Mouse (Mus musculus) midbrain, embryonic 12.5 days (tissue): ENCODE data around the gene Frmd8. TPM values are rescaled to one million over a fixed set of nuclear protein-coding genes. Genes with fewer than 3 reads are reported as not detected.

Experiments used
- ATAC-seq: fragments of 200-750 bp; cut with Nextera tagmentation; 2 replicates; pipeline ENCODE4 v1.8.0; 2017; ENCODE audit warnings: low read depth, moderate TSS enrichment, moderate library complexity; ENCODE audit not compliant: low FRiP score
- H3K27ac ChIP-seq: fragments of 300-500 bp; sonication (generic); replicated peaks from 2 replicates; pipeline ENCODE4 v1.5.1; 2016; ENCODE audit warnings: mild to moderate bottlenecking
- H3K27me3 ChIP-seq: fragments of 300-500 bp; sonication (generic); 2 replicates; pipeline ENCODE4 v1.6.1; 2016; ENCODE audit warnings: mild to moderate bottlenecking
- H3K36me3 ChIP-seq: fragments of 300-500 bp; sonication (generic); 2 replicates; pipeline ENCODE4 v1.6.1; 2016
- H3K4me1 ChIP-seq: fragments of 300-500 bp; sonication (generic); 2 replicates; pipeline ENCODE4 v1.6.1; 2016
- H3K4me2 ChIP-seq: fragments of 300-500 bp; sonication (generic); replicated peaks from 2 replicates; pipeline ENCODE4 v1.6.1; 2016; ENCODE audit warnings: mild to moderate bottlenecking, moderate library complexity
- H3K4me3 ChIP-seq: fragments of 300-500 bp; sonication (generic); 2 replicates; pipeline ENCODE4 v1.5.1; 2016; ENCODE audit warnings: mild to moderate bottlenecking
- H3K9ac ChIP-seq: fragments of 300-500 bp; sonication (generic); replicated peaks from 2 replicates; pipeline ENCODE4 v1.6.1; 2016; ENCODE audit warnings: mild to moderate bottlenecking, moderate library complexity
- H3K9me3 ChIP-seq: fragments of 300-500 bp; sonication (generic); 2 replicates; pipeline ENCODE4 v1.6.1; 2016; ENCODE audit warnings: mild to moderate bottlenecking
- WGBS: fragments of 180-500 bp; shearing (Covaris S2); methylation state at CpG from one replicate; pipeline ENCODE4 v1.1.7; 2016; 5-methylcytosine and 5-hydroxymethylcytosine counted together
- polyA plus RNA-seq: library from polyadenylated mRNA; unstranded; fragments of >200 nt; fragmentation: Nextera tagmentation; extraction: Ambion mirVana; gene quantifications from 2 replicates; pipeline ENCODE4 v1.2.1, GENCODE M21; 2016

Frmd8 gene
- polyA plus RNA-seq, 1 experiment from 2014 or later, result 22.3 TPM

DNA sequence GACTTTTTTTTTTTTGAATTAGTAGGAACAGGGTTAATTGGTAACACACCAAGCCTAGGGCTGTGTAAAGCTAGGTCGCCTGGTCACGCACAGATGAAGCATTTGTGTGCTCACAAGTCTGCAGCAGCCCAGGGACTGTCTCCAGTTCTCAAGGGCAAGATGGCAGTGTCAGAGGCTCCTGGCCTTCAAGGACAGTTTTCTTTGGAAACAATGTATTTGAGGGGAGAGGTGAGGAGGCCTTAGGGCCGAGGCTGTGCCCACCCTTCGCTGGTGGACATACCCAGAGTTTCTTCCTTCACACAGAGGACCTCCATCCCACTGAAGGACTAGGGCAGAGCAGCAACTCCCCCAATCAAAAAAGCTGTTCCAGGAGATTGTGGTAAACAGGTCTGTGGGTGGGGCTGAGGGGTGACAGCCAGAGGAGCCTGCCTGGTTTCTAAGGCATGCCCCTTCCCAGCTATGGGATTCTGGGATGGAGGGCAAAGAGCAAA is 27.7 kb downstream of the Frmd8 start:
- 44% methylated on average over 4 of the region's 4 CpGs for WGBS
- Histone ChIP-seq H3K4me3 (no peak overlapping the region), H3K4me2 (peak overlapping the region; percentile 62), H3K36me3 (peaks cover 10% of the 10 kb centered on the region), H3K27me3 (peaks cover 5% of the 10 kb centered on the region; the same call in 1 of the 2 replicates), H3K27ac (peak overlapping the region; percentile 98), H3K9ac (peak overlapping the region; percentile 53), H3K9me3 (no peaks in the 10 kb centered on the region), H3K4me1 (peaks cover 79% of the 10 kb centered on the region)
- no peak for ATAC-seq

DNA sequence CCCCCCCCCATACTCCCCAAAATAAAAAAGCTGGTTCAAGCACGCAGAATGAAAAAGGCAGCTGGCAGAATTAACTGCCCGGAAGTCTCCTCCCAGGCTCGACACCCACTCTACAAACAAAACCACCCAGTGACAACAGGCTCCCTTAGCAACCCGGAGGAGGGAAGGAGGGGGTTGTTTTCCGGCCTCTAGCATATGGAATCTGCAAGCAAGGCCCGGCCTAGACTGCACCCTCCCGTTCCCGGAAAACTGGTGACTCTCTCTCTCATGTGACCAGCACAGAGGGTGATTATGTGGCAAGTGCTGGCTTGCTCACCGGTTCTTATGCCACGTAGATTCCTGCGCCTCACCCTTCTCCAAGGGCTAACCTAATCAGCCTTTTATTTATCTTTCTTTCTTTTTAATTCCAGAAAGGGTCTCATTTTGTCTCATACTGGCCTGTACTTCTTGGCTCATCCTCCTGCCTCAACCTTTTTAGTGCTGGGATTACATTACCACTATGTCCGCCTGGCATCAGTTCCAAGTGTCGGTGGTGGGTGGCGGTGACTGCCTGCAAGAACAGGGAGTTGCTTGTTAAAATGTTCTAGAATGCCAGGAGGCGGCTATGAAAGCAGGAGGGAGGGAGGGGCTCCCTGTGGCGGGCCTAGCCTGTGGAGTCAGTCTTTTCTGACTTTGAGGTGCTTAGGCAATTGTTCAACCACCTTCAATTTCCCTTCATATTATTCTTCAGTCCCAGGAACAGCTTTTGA is 28.3 kb downstream of the Frmd8 start:
- H3K27ac ChIP-seq, result peak overlapping the region; percentile 98
- ATAC-seq, result peak; percentile 85
- peak overlapping the region; percentile 53 for H3K9ac ChIP-seq
- H3K4me3 ChIP-seq, result peak overlapping the region; percentile 32
- peak overlapping the region; percentile 62 for H3K4me2 ChIP-seq
- 6% methylated on average over 15 of the region's 16 CpGs for WGBS
- H3K4me1 ChIP-seq, result peaks cover 81% of the 10 kb centered on the region
- H3K9me3 ChIP-seq, result no peaks in the 10 kb centered on the region
- peaks cover 3% of the 10 kb centered on the region; the same call in 1 of the 2 replicates for H3K36me3 ChIP-seq
- peaks cover 5% of the 10 kb centered on the region; the same call in 1 of the 2 replicates for H3K27me3 ChIP-seq

DNA sequence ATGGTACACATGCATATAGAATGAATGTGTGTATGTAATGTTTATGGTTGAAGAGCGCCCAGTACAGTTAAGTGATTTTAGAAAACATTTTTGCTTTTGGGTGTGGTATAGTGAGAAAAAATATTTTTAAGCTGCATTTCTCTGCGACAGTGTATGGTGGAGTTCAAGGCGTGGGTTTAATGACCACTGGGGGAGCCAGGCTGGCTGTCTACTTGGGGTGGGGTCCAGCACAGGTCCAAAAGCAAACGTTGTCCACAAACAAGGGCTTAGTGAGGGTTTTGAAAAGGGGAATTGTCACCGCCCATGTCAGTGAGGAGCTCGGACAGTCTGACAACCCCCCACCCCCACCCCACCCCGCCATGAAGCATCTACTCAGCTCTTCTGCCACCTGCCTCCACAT is 28.9 kb downstream of the Frmd8 start:
- Histone ChIP-seq H3K9ac (peak overlapping the region; percentile 53), H3K4me3 (peak overlapping the region; percentile 32), H3K4me1 (peaks cover 82% of the 10 kb centered on the region), H3K27ac (peak overlapping the region; percentile 98), H3K4me2 (peak overlapping the region; percentile 62), H3K27me3 (peaks cover 5% of the 10 kb centered on the region; the same call in 1 of the 2 replicates), H3K36me3 (no peaks in the 10 kb centered on the region), H3K9me3 (no peaks in the 10 kb centered on the region)
- under 1% methylated on average over 7 of the region's 7 CpGs for WGBS
- ATAC-seq, result peak; percentile 70

- no peaks in the 10 kb centered on the region for H3K9me3 ChIP-seq
- H3K4me2 ChIP-seq, result peak overlapping the region; percentile 62
- H3K9ac ChIP-seq, result peak overlapping the region; percentile 53
- 8% methylated on average over 45 of the region's 45 CpGs for WGBS
- peaks cover 84% of the 10 kb centered on the region for H3K4me1 ChIP-seq
- no peaks in the 10 kb centered on the region for H3K36me3 ChIP-seq
- peak; percentile 59 for ATAC-seq
- H3K27me3 ChIP-seq, result peaks cover 5% of the 10 kb centered on the region; the same call in 1 of the 2 replicates
- H3K4me3 ChIP-seq, result peak overlapping the region; percentile 32
- peak overlapping the region; percentile 98 for H3K27ac ChIP-seq
Observed at GRCm38 (mm10) chr19:5845319-5846135, 29.5 kb downstream of the Frmd8 start.

DNA sequence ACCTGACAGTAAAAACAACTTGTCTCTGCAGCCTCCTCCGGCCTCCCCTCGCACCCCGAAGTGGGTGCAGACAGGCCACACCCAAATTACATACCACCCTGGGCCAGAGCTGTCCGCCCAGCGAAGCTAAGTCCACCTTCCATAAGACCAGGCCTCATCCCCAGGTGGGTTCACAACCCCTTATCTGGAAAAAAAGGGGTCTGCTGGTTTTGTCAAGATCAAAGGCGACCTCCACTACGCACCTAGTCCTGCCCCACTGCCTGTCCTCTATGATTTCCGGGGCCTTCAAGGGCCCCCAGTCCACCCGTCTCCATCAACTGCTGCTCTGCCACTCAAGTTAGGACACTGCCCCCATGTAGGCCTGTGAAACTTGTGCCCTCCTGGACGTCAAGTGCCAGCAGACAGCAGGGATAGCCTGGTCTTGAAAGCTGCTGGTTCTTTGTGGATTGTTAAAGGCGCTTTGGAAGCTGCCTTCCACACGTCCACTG is 30.2 kb downstream of the Frmd8 start:
- Histone ChIP-seq H3K9ac (no peak overlapping the region), H3K4me3 (peak overlapping the region; percentile 32; the same call in 1 of the 2 replicates)

DNA sequence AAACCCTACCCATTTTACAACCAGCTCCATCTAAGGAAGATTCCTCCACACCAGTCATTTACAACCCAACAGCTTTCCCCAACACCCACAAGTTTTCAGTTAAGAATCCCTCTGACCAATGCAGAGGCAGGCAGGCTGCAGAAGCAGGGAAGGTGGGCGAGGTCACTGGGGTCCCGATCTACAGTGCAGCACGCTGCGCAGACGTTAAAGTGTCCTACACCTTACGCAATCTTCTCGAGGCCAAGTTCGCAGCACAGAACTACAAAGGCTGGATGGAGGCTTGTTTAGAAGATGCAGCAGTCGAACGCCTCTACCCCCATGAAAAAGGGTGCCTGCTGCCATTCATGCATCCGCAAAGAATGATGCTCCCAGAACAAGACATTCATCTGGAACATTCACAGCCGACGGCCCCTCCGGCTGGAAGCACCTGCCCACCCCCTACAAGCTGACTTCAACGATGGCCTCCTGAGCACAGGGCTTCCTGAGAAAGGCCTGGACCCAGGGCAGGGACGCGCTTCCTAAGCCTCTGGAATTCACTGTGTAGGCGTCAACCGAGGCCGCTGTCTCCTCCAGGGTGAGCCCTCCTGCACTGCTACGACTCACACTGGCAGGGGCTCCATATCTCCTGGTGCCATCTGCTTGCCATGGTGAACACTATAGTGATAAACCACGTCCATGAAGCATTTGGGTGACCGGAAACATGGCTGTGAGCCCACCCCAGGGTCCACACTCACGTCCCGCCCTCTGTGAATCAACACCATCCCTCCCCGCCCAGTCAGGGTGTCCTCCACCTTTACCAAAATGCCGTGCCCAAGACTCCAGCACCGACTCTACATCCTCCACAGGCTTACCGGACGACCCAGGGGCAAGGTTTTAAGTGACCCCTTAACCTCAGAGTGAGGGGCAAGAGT is 31.0 kb downstream of the Frmd8 start:
- Histone ChIP-seq H3K27me3 (peaks cover 5% of the 10 kb centered on the region; the same call in 1 of the 2 replicates), H3K4me3 (0 out of 2 replicates have a peak overlapping the region, but pooled peaks have one; percentile 1), H3K9ac (no peak overlapping the region), H3K4me2 (peak overlapping the region; percentile 62; the same call in 1 of the 2 replicates), H3K9me3 (no peaks in the 10 kb centered on the region), H3K36me3 (no peaks in the 10 kb centered on the region), H3K27ac (no peak overlapping the region; the same call in none of the 2 replicates), H3K4me1 (peaks cover 76% of the 10 kb centered on the region)
- no peak for ATAC-seq
- 88% methylated on average over 30 of the region's 30 CpGs for WGBS

More for the DNA sequence above, 30.2 kb downstream of the Frmd8 start:
- no peak for ATAC-seq
- Histone ChIP-seq H3K27me3 (peaks cover 5% of the 10 kb centered on the region; the same call in 1 of the 2 replicates), H3K27ac (peak overlapping the region; percentile 98), H3K4me2 (peak overlapping the region; percentile 62), H3K36me3 (no peaks in the 10 kb centered on the region), H3K9me3 (no peaks in the 10 kb centered on the region), H3K4me1 (peaks cover 84% of the 10 kb centered on the region)
- WGBS, result 85% methylated on average over 12 of the region's 12 CpGs

GRCm38 (mm10) chr19:5842785-5843730 is 32.0 kb downstream of the Frmd8 start:
- Histone ChIP-seq H3K27ac (peak overlapping the region; percentile 49), H3K4me3 (no peak overlapping the region), H3K9ac (no peak overlapping the region), H3K36me3 (no peaks in the 10 kb centered on the region), H3K27me3 (peaks cover 5% of the 10 kb centered on the region; the same call in 1 of the 2 replicates), H3K9me3 (no peaks in the 10 kb centered on the region), H3K4me2 (no peak overlapping the region), H3K4me1 (peaks cover 67% of the 10 kb centered on the region)
- no peak for ATAC-seq
- 67% methylated on average over 9 of the region's 9 CpGs for WGBS

- H3K27me3 ChIP-seq, result peaks cover 5% of the 10 kb centered on the region; the same call in 1 of the 2 replicates
- H3K4me3 ChIP-seq, result no peak overlapping the region
- peaks cover 58% of the 10 kb centered on the region for H3K4me1 ChIP-seq
- no peak overlapping the region for H3K4me2 ChIP-seq
- peak overlapping the region; percentile 49; the same call in 1 of the 2 replicates for H3K27ac ChIP-seq
- no peak for ATAC-seq
- WGBS, result 70% methylated on average over 5 of the region's 5 CpGs
- no peak overlapping the region for H3K9ac ChIP-seq
- no peaks in the 10 kb centered on the region for H3K9me3 ChIP-seq
- no peaks in the 10 kb centered on the region for H3K36me3 ChIP-seq
Observed at GRCm38 (mm10) chr19:5841999-5842784, 32.9 kb downstream of the Frmd8 start.

DNA sequence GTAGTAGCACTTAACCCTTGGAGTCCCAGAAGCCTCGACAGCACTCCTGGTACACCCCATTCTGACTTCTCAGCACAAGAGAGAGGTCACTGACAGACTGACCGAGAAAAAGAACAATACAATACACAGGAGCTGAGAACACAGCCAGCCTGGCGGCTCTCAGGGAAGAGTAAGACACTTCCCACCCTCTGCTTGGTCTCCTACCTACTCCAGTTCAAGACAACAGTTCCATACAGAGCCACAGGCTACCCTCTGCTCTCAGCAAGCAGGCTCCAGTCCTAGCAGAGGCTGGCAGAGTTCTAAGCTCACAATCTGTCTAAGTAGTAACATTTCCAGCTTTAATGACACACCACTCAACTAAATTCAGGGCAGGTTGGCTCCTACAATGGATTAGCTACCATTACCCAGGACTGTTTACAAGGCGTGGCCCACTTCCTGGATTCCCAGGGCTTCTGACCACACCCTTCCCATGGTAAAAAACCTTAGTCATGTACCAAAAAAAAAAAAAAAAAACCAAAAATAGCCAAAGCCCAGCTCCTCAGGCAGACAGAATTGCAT is 33.6 kb downstream of the Frmd8 start:
- no peak overlapping the region for H3K9ac ChIP-seq
- H3K36me3 ChIP-seq, result no peaks in the 10 kb centered on the region
- H3K4me3 ChIP-seq, result no peak overlapping the region
- H3K4me1 ChIP-seq, result peaks cover 51% of the 10 kb centered on the region
- no peak for ATAC-seq
- no peak overlapping the region for H3K27ac ChIP-seq
- H3K27me3 ChIP-seq, result peaks cover 5% of the 10 kb centered on the region; the same call in 1 of the 2 replicates
- H3K4me2 ChIP-seq, result no peak overlapping the region
- 61% methylated on average over 4 of the region's 4 CpGs for WGBS
- H3K9me3 ChIP-seq, result no peaks in the 10 kb centered on the region
